Mouse (Mus musculus) embryonic fibroblast, embryonic 13.5 days (primary cell): ENCODE data around the gene Lyrm4.

ENCODE experiments used
- CTCF ChIP-seq: IDR thresholded peaks from 2 replicates; pipeline ENCODE4 v1.5.1; 2011; ENCODE audit warnings: mild to moderate bottlenecking, control low read depth, low read length, moderate library complexity, borderline replicate concordance; ENCODE audit not compliant: insufficient read depth
- POLR2A ChIP-seq: IDR thresholded peaks from 2 replicates; pipeline ENCODE4 v1.6.1; 2011; ENCODE audit warnings: low read depth, mild to moderate bottlenecking, control low read depth, low read length, moderate library complexity

- no peak for TF ChIP-seq CTCF
- TF ChIP-seq POLR2A: no peak
These were observed 123.3 kb downstream of the Lyrm4 start for GRCm38 (mm10) chr13:35994067-35994466.
